32 mouse cellular contexts compared by ENCODE assay signal in the genomic region with DNA sequence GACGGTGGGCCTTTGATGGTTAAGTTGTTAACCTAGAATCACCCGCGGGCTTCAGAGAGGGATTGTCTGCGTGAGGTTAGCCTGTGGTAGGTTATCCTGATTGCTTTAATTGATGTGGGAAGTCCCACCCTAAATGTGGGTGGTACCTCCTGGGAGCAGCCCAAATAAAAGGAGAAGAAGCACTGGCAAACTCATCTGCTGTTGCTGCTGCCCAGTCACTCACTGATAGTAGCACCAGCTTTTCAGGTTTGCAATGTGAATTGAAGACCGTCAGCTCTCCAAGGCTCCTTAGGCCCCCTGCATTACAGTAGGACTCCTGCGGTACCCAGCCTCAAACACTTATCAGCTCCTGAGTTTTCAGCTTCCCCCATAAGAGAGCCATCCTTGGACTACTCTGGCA. TPM values are rescaled to one million over a fixed set of nuclear protein-coding genes. Genes with fewer than 3 reads are reported as not detected.
"Had no signal": no experiment of that assay in that cellular context is flagged by ENCODE, and none has a peak within 500 bp of the region (broad histone marks: within the 10 kb centered on the region; RNA-seq: fewer than 3 reads in every experiment).

No protein-coding gene starts in this region.

- H3K36me3 ChIP-seq: heart, embryonic 13.5 days; heart, embryonic 15.5 days; hindbrain, embryonic 10.5 days; hindbrain, embryonic 12.5 days; intestine, embryonic 15.5 days; limb, embryonic 13.5 days; limb, embryonic 15.5 days; liver, embryonic 12.5 days had no signal

- H3K4me3 ChIP-seq: heart, adult 2 months; heart, embryonic 13.5 days; heart, embryonic 15.5 days; hindbrain, embryonic 10.5 days; hindbrain, embryonic 12.5 days; intestine, embryonic 15.5 days; layer of hippocampus, adult 2 months; limb, embryonic 13.5 days; limb, embryonic 15.5 days; liver, embryonic 12.5 days had no signal

- DNase-seq: gastrocnemius, postnatal 14 days; gastrocnemius, postnatal 36 days; heart, adult 11 months; heart, adult 2 months; heart, postnatal 14 days; heart, postnatal 4 days; kidney, adult 18-20 months; kidney, adult 8-10 months; kidney, postnatal 10 days; kidney, postnatal 25 days; kidney, postnatal 4 days; layer of hippocampus, postnatal 36 days; left cerebral cortex, postnatal 4 days had no signal

- H3K9ac ChIP-seq: heart, embryonic 13.5 days; heart, embryonic 15.5 days; hindbrain, embryonic 12.5 days; hindbrain, embryonic 14.5 days; intestine, embryonic 15.5 days; limb, embryonic 13.5 days; limb, embryonic 15.5 days; liver, embryonic 12.5 days; liver, embryonic 14.5 days had no signal

- H3K9me3 ChIP-seq: heart, embryonic 13.5 days; heart, embryonic 15.5 days; hindbrain, embryonic 10.5 days; hindbrain, embryonic 12.5 days; intestine, embryonic 15.5 days; limb, embryonic 13.5 days; limb, embryonic 15.5 days; liver, embryonic 12.5 days had no signal

- H3K27ac ChIP-seq: heart, adult 2 months; heart, embryonic 13.5 days; heart, embryonic 15.5 days; hindbrain, embryonic 10.5 days; hindbrain, embryonic 12.5 days; hindbrain, embryonic 14.5 days; intestine, embryonic 15.5 days; layer of hippocampus, adult 2 months; limb, embryonic 13.5 days; limb, embryonic 15.5 days; liver, embryonic 12.5 days; liver, embryonic 14.5 days had no signal

- H3K27me3 ChIP-seq: intestine, embryonic 15.5 days had no signal

- ATAC-seq: hindbrain, embryonic 16.5 days; inflammation-experienced regulatory T-cells, adult 6 months; intestine, embryonic 15.5 days; intestine, postnatal 0 days; liver, embryonic 12.5 days had no signal

RNA-seq across cellular contexts. Expression of gene Ldhal6b, which starts 14.7 kb away (rescaled TPM):
- polyA plus RNA-seq: heart, embryonic 11.5 days; heart, embryonic 13.5 days; heart, embryonic 15.5 days; heart, postnatal 0 days; hindbrain, embryonic 12.5 days; hindbrain, embryonic 16.5 days; inflammation-experienced regulatory T-cells, adult 6 months; intestine, embryonic 15.5 days; intestine, postnatal 0 days; kidney, embryonic 14.5 days; kidney, embryonic 16.5 days; limb, embryonic 11.5 days; limb, embryonic 13.5 days; limb, embryonic 15.5 days; liver, embryonic 12.5 days had no signal
